Mouse (Mus musculus): ENCODE results near the gene Tnnc2.

DNA sequence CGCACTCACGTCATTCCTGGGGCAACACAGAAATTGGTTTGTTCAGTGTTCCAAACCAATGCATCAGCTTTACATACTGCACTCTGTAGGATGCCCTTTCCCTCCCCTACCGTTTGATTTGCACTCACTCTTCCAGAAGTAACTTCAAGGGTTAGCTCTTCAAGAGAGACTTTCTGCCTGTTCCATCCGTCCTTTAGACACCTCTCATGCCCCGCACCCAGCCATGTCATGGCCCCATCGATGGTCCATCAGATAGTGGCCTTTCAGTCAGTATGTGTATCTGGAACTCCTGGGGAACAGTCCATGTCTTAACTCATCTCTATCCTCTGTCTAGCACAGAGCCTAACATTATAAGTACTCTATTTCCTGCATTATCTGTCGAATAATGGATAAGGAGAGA is 17.2 kb downstream of the Tnnc2 start:
- no peak for TF ChIP-seq POLR2A (IDR thresholded peaks at IDR 0.05; ENCODE audit: borderline replicate concordance, extremely low read depth, low read depth, low read length)
- no peak for TF ChIP-seq CTCF (IDR thresholded peaks at IDR 0.05; ENCODE audit: insufficient read depth, low read length)

Data from lung, adult 2 months (tissue).